Mouse (Mus musculus): ENCODE measurements around the gene Spg11. TPM values are rescaled to one million over a fixed set of nuclear protein-coding genes. Genes with fewer than 3 reads are reported as not detected.
A peak's percentile ranks its signal among the peaks of the same experiment; 100 is the strongest.
"Not testable (repeated sequence)": the region's sequence is repeated elsewhere in the genome, so short reads cannot be mapped to it uniquely, and the experiment has no call there.

Gene Spg11
- total RNA-seq, 2 experiments from 2014 or later: 10.5 to 11.3 TPM

DNA sequence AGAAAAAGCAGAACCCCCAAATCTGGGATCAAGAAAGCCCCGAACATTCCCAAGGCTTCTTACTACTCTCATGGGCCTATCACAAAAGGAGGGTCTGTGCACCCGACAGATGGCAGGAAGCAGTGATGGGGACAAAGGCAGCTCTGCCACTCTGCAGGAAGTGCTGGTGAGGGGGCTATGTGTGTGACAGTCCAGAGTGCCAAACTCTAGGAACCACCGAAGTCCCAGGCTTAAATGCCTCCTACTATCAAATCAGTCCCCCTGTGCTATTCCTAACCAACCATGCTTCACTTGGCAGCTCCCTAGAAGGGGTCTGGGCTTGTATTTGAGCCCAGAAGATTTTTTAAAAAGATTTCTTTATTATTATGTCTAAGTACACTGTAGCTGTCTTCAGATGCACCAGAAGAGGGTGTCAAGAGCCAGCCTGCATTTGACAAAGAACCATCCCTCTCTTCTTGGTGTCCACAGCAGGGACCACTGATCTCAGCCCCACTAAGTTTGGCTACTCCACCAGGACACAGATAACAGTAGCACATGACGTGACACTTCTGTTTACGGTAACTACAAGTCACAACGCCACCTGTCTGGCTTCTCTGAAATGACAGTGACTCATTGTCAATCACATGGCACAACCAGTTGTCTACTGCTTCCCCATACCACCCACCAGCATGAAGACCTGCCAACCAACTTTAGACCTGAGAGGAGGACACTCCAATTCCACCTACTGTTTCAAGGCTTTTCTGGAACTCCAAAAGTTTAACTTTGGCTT, 48.9 kb downstream of the Spg11 start:
- peak; percentile 52 for ATAC-seq (replicated peaks; ENCODE audit: poor library complexity)

- no peak for ATAC-seq (replicated peaks; ENCODE audit: poor library complexity)
Observed at GRCm38 (mm10) chr2:122066241-122066640, 51.9 kb downstream of the Spg11 start.

DNA sequence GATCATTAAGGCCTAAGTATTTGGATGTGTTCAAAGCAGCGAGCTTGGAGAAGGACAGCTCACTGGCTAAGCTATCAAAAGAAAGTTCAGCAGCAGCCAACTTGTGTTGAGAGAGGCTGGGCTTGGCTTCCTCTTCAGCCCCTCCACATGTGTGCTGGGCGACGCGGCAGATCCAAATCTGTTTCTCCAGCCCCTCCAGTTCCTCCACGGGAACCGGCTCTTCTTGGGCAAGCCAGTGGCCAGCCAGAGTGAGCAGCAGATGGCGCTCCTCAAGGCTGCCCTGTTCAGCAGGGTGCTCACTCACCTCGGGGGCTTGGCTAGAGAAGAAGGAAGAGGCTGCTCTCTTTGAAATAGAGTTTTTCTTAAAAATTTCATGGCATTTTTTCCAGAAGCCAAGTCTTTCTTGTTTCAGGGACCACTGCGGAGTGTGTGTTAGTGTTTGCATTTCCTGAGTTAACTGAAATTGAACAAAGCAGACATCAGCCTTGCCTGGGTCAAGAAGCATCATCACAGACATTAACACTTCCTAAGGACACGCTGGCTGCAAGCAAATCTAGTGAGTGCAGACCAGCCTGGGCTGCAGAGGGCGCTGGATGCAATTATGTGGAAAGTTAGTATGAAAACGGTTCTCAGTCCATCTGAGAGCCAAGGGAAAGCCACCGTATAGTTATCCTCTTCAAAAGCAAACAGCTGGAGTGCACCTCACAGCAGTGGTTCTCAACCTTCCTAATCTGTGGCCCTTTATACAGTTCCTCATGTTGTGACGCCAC, 52.8 kb downstream of the Spg11 start:
- peak; percentile 57 for ATAC-seq (replicated peaks; ENCODE audit: poor library complexity)

DNA sequence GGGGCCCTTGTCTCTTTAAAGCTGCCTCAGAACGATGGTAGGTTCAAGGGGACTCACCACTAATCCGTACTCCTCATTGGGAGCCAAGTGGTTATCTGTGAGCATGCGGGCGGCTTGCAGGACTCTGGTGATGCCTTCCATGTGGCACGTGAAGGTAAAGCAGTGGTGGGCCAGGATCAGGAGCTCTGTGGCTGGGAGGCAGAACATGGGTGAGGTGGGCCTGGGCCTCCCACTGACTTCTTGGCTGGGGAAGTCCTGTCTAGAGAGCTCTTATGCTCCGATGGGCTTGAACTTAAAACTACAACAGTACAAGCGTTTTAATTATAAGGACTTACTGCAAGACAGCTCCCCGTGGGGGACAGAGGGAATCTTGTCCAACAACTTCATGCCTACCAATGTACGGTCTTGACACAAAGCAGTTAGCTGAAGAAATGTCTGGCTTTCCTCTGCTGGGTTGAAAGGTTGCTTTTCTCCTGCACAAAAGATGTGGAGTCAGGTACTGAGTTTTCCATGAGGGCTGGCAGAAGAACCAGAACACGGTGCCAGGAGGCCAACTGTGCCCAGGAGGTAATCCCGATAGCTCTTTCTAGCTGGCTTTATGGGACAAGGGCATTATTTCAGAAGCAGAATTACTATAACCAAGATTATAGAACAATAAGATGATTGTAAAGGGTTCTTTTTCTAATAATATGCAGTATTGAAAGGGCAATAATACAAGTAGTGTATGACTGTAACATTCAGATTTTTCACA, 58.6 kb downstream of the Spg11 start:
- no peak for ATAC-seq (replicated peaks; ENCODE audit: poor library complexity)

DNA sequence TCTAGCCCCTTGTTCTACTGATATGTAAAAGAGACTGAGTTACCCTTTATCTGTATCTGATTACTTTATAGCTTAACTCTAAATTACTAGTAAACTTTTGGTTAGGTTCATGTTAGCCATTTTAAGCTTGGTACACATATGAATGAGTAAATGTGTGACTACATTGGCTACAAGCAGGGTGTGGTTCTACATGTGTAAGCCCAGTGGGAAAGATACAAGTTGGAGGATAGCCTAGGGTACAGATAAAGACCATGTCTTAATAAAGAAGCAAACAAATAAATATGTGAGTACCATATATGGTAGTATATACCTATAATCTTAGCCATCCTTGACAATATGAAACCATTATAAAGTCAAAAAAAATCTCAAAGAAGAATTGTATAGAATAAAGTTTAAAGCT, 74.3 kb downstream of the Spg11 start:
- no peak for ATAC-seq (replicated peaks; ENCODE audit: poor library complexity)

- ATAC-seq (replicated peaks; ENCODE audit: poor library complexity): peak; percentile 54
Observed at GRCm38 (mm10) chr2:122036064-122036463, 82.1 kb downstream of the Spg11 start.

GRCm38 (mm10) chr2:122031970-122032369, 86.2 kb downstream of the Spg11 start:
- no peak for ATAC-seq (replicated peaks; ENCODE audit: poor library complexity)

GRCm38 (mm10) chr2:122028756-122029700, 89.2 kb downstream of the Spg11 start:
- ATAC-seq (replicated peaks; ENCODE audit: poor library complexity): peak; percentile 7

DNA sequence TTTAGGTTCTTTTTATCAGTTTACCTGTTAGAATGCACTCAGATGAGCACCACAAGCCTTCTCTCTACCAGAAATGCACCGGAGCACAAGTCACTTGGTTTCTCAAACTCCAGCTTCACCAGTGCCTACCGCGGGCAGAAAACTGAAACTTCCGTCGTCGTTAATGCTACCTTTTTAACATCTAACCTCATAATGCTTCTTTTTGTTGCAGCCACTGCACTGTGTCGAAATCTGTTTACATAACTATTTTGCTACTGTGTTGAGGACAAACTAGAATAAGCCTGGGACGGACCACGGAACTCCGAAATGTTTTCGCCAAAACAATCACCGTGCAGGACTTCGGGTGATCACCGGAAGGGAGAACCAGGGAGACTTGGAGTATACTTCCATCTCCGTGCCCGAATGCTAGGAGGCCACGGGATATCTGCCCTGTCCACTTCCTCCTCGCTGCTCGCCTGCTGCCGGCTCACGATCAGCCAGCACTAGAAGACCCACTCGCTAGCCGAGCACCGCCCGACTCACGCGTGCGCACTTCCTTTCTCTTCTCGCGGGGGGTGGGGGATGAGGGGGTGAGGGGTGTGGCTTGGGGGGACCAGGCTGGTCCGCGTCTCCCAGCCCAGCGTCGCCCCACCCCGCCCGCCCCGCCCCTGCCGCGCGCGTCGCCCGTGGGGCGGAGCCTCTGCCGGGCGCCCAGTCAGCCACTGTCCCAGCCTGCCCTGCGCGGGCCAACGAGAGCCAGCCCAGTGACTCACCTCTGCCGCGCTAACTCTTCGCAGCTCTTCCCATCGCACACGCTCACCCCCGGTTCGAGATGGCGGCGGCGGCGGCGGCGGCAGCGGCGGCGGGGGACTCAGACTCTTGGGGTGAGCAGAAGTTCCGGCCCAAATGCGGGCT, 90.1 kb downstream of the Spg11 start, which contains the start of gene Eif3j1:
Gene Eif3j1, plus strand, starts transcription at position 685 of the 894 bp plus-strand sequence.
- ATAC-seq (replicated peaks; ENCODE audit: poor library complexity): peak; percentile 88

DNA sequence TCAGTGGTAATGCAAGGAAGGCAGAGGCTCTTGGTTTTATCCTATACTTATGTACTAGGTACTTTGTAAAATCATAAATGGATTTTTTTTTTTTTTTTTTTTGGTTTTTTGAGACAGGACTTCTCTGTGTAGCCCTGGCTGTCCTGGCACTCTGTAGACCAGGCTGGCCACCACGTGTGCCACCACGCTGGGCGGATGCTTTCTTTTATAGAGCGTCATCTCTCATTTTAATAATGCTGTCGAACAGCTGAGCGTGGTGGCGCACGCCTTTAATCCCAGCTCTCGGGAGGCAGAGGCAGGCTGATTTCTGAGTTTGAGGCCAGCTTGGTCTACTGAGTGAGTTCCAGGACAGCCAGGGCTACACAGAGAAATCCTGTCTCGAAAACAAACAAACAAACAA, 91.1 kb downstream of the Spg11 start:
- ATAC-seq (replicated peaks; ENCODE audit: poor library complexity): not testable (repeated sequence)

DNA sequence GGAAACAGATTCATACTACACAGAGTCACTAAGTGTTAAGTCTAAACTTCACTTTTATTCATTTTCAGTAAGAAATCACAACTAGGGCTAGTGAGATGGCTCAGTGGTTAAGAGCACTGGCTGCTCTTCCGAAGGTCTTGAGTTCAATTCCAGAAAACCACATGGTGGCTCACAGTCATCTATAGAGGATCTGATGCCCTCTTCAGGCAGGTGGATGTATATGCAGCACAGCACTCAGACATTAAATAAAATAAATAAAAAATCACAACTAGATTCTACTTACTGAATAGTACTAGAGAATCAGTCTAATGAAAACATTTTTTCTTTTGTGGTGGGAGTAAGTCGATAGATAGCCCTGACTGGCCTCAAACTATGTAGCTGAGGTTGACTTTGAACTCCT, 95.9 kb downstream of the Spg11 start:
- ATAC-seq (replicated peaks; ENCODE audit: poor library complexity): peak; percentile 72

GRCm38 (mm10) chr2:122018705-122019104, 99.5 kb downstream of the Spg11 start:
- ATAC-seq (replicated peaks; ENCODE audit: poor library complexity): no peak

- peak; percentile 70 for ATAC-seq (replicated peaks; ENCODE audit: poor library complexity)
Observed at GRCm38 (mm10) chr2:122011441-122011840, 106.7 kb downstream of the Spg11 start.

DNA sequence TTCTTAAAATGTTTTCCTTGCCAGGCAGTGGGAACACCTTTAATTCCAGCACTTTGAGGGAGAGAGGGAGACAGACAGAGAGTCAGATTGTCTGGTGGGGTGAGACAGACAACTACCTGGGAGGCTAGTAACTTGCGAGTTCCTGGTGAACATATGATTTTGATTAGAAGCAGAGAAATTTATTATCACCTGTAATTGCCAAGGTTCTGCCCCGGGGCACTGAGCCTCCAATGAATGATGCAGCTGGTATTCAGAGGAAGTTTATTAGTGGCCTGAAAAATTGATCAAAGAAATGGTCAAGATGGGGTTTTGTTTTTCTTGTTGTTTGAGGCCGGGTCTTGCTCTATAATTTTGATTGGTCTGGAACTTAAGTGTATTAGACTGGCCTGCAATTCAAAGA, 109.4 kb downstream of the Spg11 start:
- ATAC-seq (replicated peaks; ENCODE audit: poor library complexity): no peak

Other genes with a start within 250 kb of the Spg11 start
- 47.7 and 57.0 TPM in 2 replicates for gene Ctdspl2, start 162.4 kb downstream of the Spg11 start, total RNA-seq (2015)
- 60.0 and 79.7 TPM in 2 replicates for gene Ctdspl2, start 162.4 kb downstream of the Spg11 start, total RNA-seq (2017)
- 0.20 and 0.42 TPM in 2 replicates for gene Mageb3, start 162.3 kb downstream of the Spg11 start, total RNA-seq (2015)
- gene Mageb3, start 162.3 kb downstream of the Spg11 start, total RNA-seq (2017): 0.81 and 0.87 TPM in 2 replicates
- gene Eif3j1, start 89.8 kb downstream of the Spg11 start, total RNA-seq (2015): 33.0 and 33.2 TPM in 2 replicates
- gene Eif3j1, start 89.8 kb downstream of the Spg11 start, total RNA-seq (2017): 29.2 and 29.4 TPM in 2 replicates
- gene B2m, start 29.3 kb upstream of the Spg11 start, total RNA-seq (2015): 3,812 and 4,089 TPM in 2 replicates
- gene B2m, start 29.3 kb upstream of the Spg11 start, total RNA-seq (2017): 1,717 and 2,014 TPM in 2 replicates
- 0.46 TPM in 1 of 2 replicates, not detected in the other for gene Trim69, start 42.3 kb upstream of the Spg11 start, total RNA-seq (2015)
- not detected in 2 replicates for gene Trim69, start 42.3 kb upstream of the Spg11 start, total RNA-seq (2017)
- gene Patl2, start 67.8 kb upstream of the Spg11 start, total RNA-seq (2015): 0.05 TPM in 1 of 2 replicates, not detected in the other
- 0.07 TPM in 1 of 2 replicates, not detected in the other for gene Patl2, start 67.8 kb upstream of the Spg11 start, total RNA-seq (2017)
- not detected in 2 replicates for gene Terb2, start 67.9 kb upstream of the Spg11 start, total RNA-seq (2015)
- gene Terb2, start 67.9 kb upstream of the Spg11 start, total RNA-seq (2017): not detected in 2 replicates
- gene Sord, start 116.4 kb upstream of the Spg11 start, total RNA-seq (2015): 56.2 and 64.7 TPM in 2 replicates
- 64.8 and 71.9 TPM in 2 replicates for gene Sord, start 116.4 kb upstream of the Spg11 start, total RNA-seq (2017)
- gene Duox2, start 180.1 kb upstream of the Spg11 start, total RNA-seq (2015): not detected in 2 replicates
- not detected in 2 replicates for gene Duox2, start 180.1 kb upstream of the Spg11 start, total RNA-seq (2017)
- gene Duoxa2, start 180.5 kb upstream of the Spg11 start, total RNA-seq (2015): not detected in 2 replicates
- not detected in 2 replicates for gene Duoxa2, start 180.5 kb upstream of the Spg11 start, total RNA-seq (2017)
- gene Duoxa1, start 195.3 kb upstream of the Spg11 start, total RNA-seq (2015): not detected in 2 replicates
- not detected in 2 replicates for gene Duoxa1, start 195.3 kb upstream of the Spg11 start, total RNA-seq (2017)
- gene Duox1, start 197.3 kb upstream of the Spg11 start, total RNA-seq (2015): not detected in 2 replicates
- not detected in 2 replicates for gene Duox1, start 197.3 kb upstream of the Spg11 start, total RNA-seq (2017)